Mouse (Mus musculus) embryonic stem cell, embryonic (primary cell): ENCODE results near the gene Gm20388.

Experiments used
- CTCF ChIA-PET, 4 experiments: fragments of 300-600 bp in 2 of 4; fragments of 350-600 bp in 2 of 4; sonication (Branson Sonifier 250); formaldehyde crosslinking; loops; one replicate each; lab custom pipeline; 2022; ENCODE audit warnings: inconsistent platforms in 2 of 4; lab: Charles Lee
- POLR2A ChIA-PET, 4 experiments: fragments of 300-600 bp in 2 of 4; fragments of 350-600 bp in 2 of 4; sonication (Branson Sonifier 250); formaldehyde crosslinking; loops; one replicate each; lab custom pipeline; 2022; ENCODE audit warnings: antibody characterized with exemption in 4 of 4, inconsistent platforms in 1 of 4; lab: Charles Lee

Gene Gm20388

GRCm38 (mm10) chr8:121669208-121669607 is 1758.6 kb downstream of the Gm20388 start:
- ChIA-PET POLR2A (interaction anchor here in 2 of 4 experiments (0.7 to 2.5 kb wide), 7 partner anchors 9 to 182 kb away, joined by 3 to 9 read pairs (median 4); partner anchors contain the start of genes Map1lc3b (in 1 of the 2) and Zcchc14 (in 1 of the 2)), CTCF (interaction anchor here in 3 of 4 experiments (0.6 to 2.5 kb wide), 12 partner anchors 11 to 396 kb away, joined by 3 to 9 read pairs (median 4); partner anchors contain the start of genes Fbxo31 (in 1 of the 3) and Zcchc14 (in 1 of the 3))

- ChIA-PET POLR2A (interaction anchor here in 1 of 4 experiments (0.6 kb wide), 1 partner anchor 68 kb away, joined by 4 read pairs; no protein-coding TSS in a partner anchor), CTCF (interaction anchor here in 1 of 4 experiments (1.3 to 3.2 kb wide), 4 partner anchors 9 to 126 kb away, joined by 3 to 13 read pairs (median 7); no protein-coding TSS in a partner anchor)
These were observed 1762.5 kb downstream of the Gm20388 start for GRCm38 (mm10) chr8:121673153-121673552.

GRCm38 (mm10) chr8:121673917-121674316 is 1763.3 kb downstream of the Gm20388 start:
- ChIA-PET POLR2A (interaction anchor here in 3 of 4 experiments (0.9 to 1.0 kb wide), 4 partner anchors 20 to 84 kb away, joined by 3 to 5 read pairs (median 4); partner anchors contain the start of genes Map1lc3b (in 2 of the 3) and Zcchc14 (in 1 of the 3)), CTCF (interaction anchor here in 2 of 4 experiments (0.6 to 3.2 kb wide), 18 partner anchors 9 to 548 kb away, joined by 3 to 17 read pairs (median 3); partner anchors contain the start of gene Fbxo31 (in 1 of the 2))

- POLR2A ChIA-PET: interaction anchor here in 3 of 4 experiments (0.9 to 2.4 kb wide), 8 partner anchors 10 to 133 kb away, joined by 3 to 6 read pairs (median 3); partner anchors contain the start of genes Map1lc3b (in 2 of the 3) and Zcchc14 (in 1 of the 3)
These were observed 1763.9 kb downstream of the Gm20388 start for GRCm38 (mm10) chr8:121674524-121674923.

GRCm38 (mm10) chr8:121675161-121675560 is 1764.5 kb downstream of the Gm20388 start:
- ChIA-PET CTCF (interaction anchor here (0.7 to 3.2 kb wide), 11 partner anchors 11 to 205 kb away, joined by 3 to 13 read pairs (median 3); no protein-coding TSS in a partner anchor), POLR2A (interaction anchor here in 3 of 4 experiments (0.6 to 2.4 kb wide), 16 partner anchors 9 to 444 kb away, joined by 3 to 6 read pairs (median 3); partner anchors contain the start of gene Zcchc14 (in 2 of the 3))

More at GRCm38 (mm10) chr8:121674524-121674923, 1763.9 kb downstream of the Gm20388 start:
- CTCF ChIA-PET: interaction anchor here in 3 of 4 experiments (0.8 to 3.2 kb wide), 17 partner anchors 9 to 549 kb away, joined by 3 to 17 read pairs (median 3); partner anchors contain the start of gene Fbxo31 (in 1 of the 3)

- ChIA-PET POLR2A (interaction anchor here in 3 of 4 experiments (0.6 to 2.4 kb wide), 20 partner anchors 9 to 853 kb away, joined by 3 to 6 read pairs (median 3); partner anchors contain the start of gene Zcchc14 (in 2 of the 3)), CTCF (interaction anchor here in 3 of 4 experiments (0.6 to 3.2 kb wide), 14 partner anchors 10 to 204 kb away, joined by 3 to 13 read pairs (median 4); partner anchors contain the start of gene Fbxo31 (in 1 of the 3))
These were observed 1765.1 kb downstream of the Gm20388 start for GRCm38 (mm10) chr8:121675701-121676100.

GRCm38 (mm10) chr8:121678696-121679095 is 1768.1 kb downstream of the Gm20388 start:
- CTCF ChIA-PET: interaction anchor here in 2 of 4 experiments (0.7 to 1.2 kb wide), 3 partner anchors 11 to 263 kb away, joined by 3 to 7 read pairs (median 3); no protein-coding TSS in a partner anchor

GRCm38 (mm10) chr8:121680896-121681295 is 1770.3 kb downstream of the Gm20388 start:
- CTCF ChIA-PET: interaction anchor here in 3 of 4 experiments (0.9 to 1.3 kb wide), 3 partner anchors 13 to 78 kb away, joined by 3 read pairs; no protein-coding TSS in a partner anchor
- POLR2A ChIA-PET: no interaction called here

More at GRCm38 (mm10) chr8:121678696-121679095, 1768.1 kb downstream of the Gm20388 start:
- POLR2A ChIA-PET: interaction anchor here in 1 of 4 experiments (1.2 kb wide), 1 partner anchor 9 kb away, joined by 3 read pairs; no protein-coding TSS in a partner anchor

GRCm38 (mm10) chr8:121681457-121681856 is 1770.8 kb downstream of the Gm20388 start:
- ChIA-PET POLR2A (interaction anchor here in 1 of 4 experiments (0.7 kb wide), 1 partner anchor 11 kb away, joined by 3 read pairs; no protein-coding TSS in a partner anchor), CTCF (interaction anchor here (0.6 to 1.3 kb wide), 5 partner anchors 12 to 763 kb away, joined by 3 read pairs; no protein-coding TSS in a partner anchor)

- POLR2A ChIA-PET: no interaction called here
- CTCF ChIA-PET: no interaction called here
These were observed 1772.6 kb downstream of the Gm20388 start for GRCm38 (mm10) chr8:121683083-121683832.

- ChIA-PET POLR2A (interaction anchor here in 2 of 4 experiments (0.7 to 1.7 kb wide), 2 partner anchors 10 to 13 kb away, joined by 3 to 6 read pairs; no protein-coding TSS in a partner anchor), CTCF (interaction anchor here in 3 of 4 experiments (0.8 to 1.7 kb wide), 11 partner anchors 9 to 665 kb away, joined by 3 to 7 read pairs (median 3); no protein-coding TSS in a partner anchor)
These were observed 1774.8 kb downstream of the Gm20388 start for GRCm38 (mm10) chr8:121685419-121685818.

- ChIA-PET CTCF (interaction anchor here in 3 of 4 experiments (0.6 to 2.4 kb wide), 7 partner anchors 12 to 584 kb away, joined by 3 to 6 read pairs (median 3); no protein-coding TSS in a partner anchor), POLR2A (interaction anchor here in 3 of 4 experiments (0.5 to 1.4 kb wide), 7 partner anchors 19 to 942 kb away, joined by 3 to 8 read pairs (median 3); partner anchors contain the start of gene Map1lc3b (in 1 of the 3))
These were observed 1777.0 kb downstream of the Gm20388 start for GRCm38 (mm10) chr8:121687455-121688161.

- POLR2A ChIA-PET: interaction anchor here in 2 of 4 experiments (0.7 to 1.4 kb wide), 4 partner anchors 18 to 23 kb away, joined by 3 read pairs; no protein-coding TSS in a partner anchor
- CTCF ChIA-PET: interaction anchor here (0.6 to 1.4 kb wide), 10 partner anchors 12 to 1663 kb away, joined by 3 to 5 read pairs (median 3); no protein-coding TSS in a partner anchor
These were observed 1777.9 kb downstream of the Gm20388 start for GRCm38 (mm10) chr8:121688496-121688895.

- CTCF ChIA-PET: interaction anchor here (0.6 to 1.9 kb wide), 22 partner anchors 8 to 656 kb away, joined by 3 to 8 read pairs (median 3); partner anchors contain the start of gene Fbxo31 (in 1 of the 4)
- POLR2A ChIA-PET: interaction anchor here in 1 of 4 experiments (0.5 kb wide), 1 partner anchor 474 kb away, joined by 4 read pairs; no protein-coding TSS in a partner anchor
These were observed 1783.8 kb downstream of the Gm20388 start for GRCm38 (mm10) chr8:121694453-121694852.

- ChIA-PET POLR2A (interaction anchor here in 1 of 4 experiments (2.1 kb wide), 1 partner anchor 22 kb away, joined by 6 read pairs; no protein-coding TSS in a partner anchor), CTCF (interaction anchor here in 2 of 4 experiments (0.5 to 1.3 kb wide), 4 partner anchors 10 to 319 kb away, joined by 3 to 4 read pairs (median 3); no protein-coding TSS in a partner anchor)
These were observed 1785.0 kb downstream of the Gm20388 start for GRCm38 (mm10) chr8:121695585-121696184.
